41 mouse cellular contexts compared by ENCODE assay signal in genomic region chr13:8941701-8942100, GRCm38 (mm10). TPM values are rescaled to one million over a fixed set of nuclear protein-coding genes. Genes with fewer than 3 reads are reported as not detected.
"Had no signal": no experiment of that assay in that cellular context is flagged by ENCODE, and none has a peak within 500 bp of the region (broad histone marks: within the 10 kb centered on the region; RNA-seq: fewer than 3 reads in every experiment).

No protein-coding gene starts in this region.

RNA-seq across cellular contexts. Expression of gene Gm9745, which starts 6.3 kb away (rescaled TPM):
- total RNA-seq: heart, adult 8-10 months; heart, postnatal 10 days; heart, postnatal 14 days; heart, postnatal 25 days; heart, postnatal 36 days; heart, postnatal 4 days; hematopoietic stem cell, adult 5-6 weeks; hindbrain, postnatal 0 days; layer of hippocampus, adult 18-20 months; layer of hippocampus, adult 2 months; layer of hippocampus, adult 8-10 months; layer of hippocampus, postnatal 10 days; layer of hippocampus, postnatal 14 days; layer of hippocampus, postnatal 25 days; layer of hippocampus, postnatal 36 days had no signal
- polyA plus RNA-seq: heart, embryonic 10.5 days; heart, embryonic 11.5 days; heart, embryonic 12.5 days; heart, embryonic 13.5 days; heart, embryonic 14.5 days; heart, embryonic 15.5 days; heart, embryonic 16.5 days; heart, postnatal 0 days; hindbrain, embryonic 10.5 days; hindbrain, embryonic 11.5 days; hindbrain, embryonic 12.5 days; hindbrain, embryonic 13.5 days; hindbrain, embryonic 14.5 days; hindbrain, embryonic 15.5 days; hindbrain, embryonic 16.5 days; hindbrain, postnatal 0 days; inflammation-experienced regulatory T-cells, adult 6 months; intestine, embryonic 14.5 days; intestine, embryonic 15.5 days; intestine, embryonic 16.5 days; intestine, postnatal 0 days; kidney, adult 2 months; kidney, embryonic 14.5 days; kidney, embryonic 15.5 days; kidney, embryonic 16.5 days; kidney, postnatal 0 days; large intestine, adult 2 months had no signal

RNA-seq across cellular contexts. Expression of gene Idi2, which starts 11.0 kb away (rescaled TPM):
- total RNA-seq: heart, adult 8-10 months; heart, postnatal 10 days; heart, postnatal 14 days; heart, postnatal 25 days; heart, postnatal 36 days; heart, postnatal 4 days; hematopoietic stem cell, adult 5-6 weeks; hindbrain, postnatal 0 days; layer of hippocampus, adult 18-20 months; layer of hippocampus, adult 2 months; layer of hippocampus, adult 8-10 months; layer of hippocampus, postnatal 10 days; layer of hippocampus, postnatal 14 days; layer of hippocampus, postnatal 25 days; layer of hippocampus, postnatal 36 days had no signal
- polyA plus RNA-seq: heart, embryonic 10.5 days; heart, embryonic 12.5 days; heart, embryonic 13.5 days; heart, embryonic 14.5 days; heart, embryonic 15.5 days; heart, postnatal 0 days; hindbrain, embryonic 10.5 days; hindbrain, embryonic 11.5 days; hindbrain, embryonic 12.5 days; hindbrain, embryonic 13.5 days; hindbrain, embryonic 14.5 days; hindbrain, embryonic 15.5 days; hindbrain, embryonic 16.5 days; hindbrain, postnatal 0 days; inflammation-experienced regulatory T-cells, adult 6 months; intestine, embryonic 14.5 days; intestine, embryonic 15.5 days; intestine, embryonic 16.5 days; intestine, postnatal 0 days; kidney, adult 2 months; kidney, embryonic 14.5 days; kidney, embryonic 15.5 days; kidney, embryonic 16.5 days; kidney, postnatal 0 days; large intestine, adult 2 months had no signal
